Mouse (Mus musculus) thymus, adult 2 months (tissue): Measurements from ENCODE around the gene Spag8. TPM values are rescaled to one million over a fixed set of nuclear protein-coding genes. Genes with fewer than 3 reads are reported as not detected.

Source experiments
- DNase-seq: peaks from one replicate; pipeline ENCODE4 v3.0.0; 2021
- H3K27ac ChIP-seq: fragments of 200-500 bp; 2 replicates; pipeline ENCODE4 v1.5.1; 2012; ENCODE audit warnings: low read length, control low read depth; ENCODE audit not compliant: control insufficient read depth, insufficient read depth
- H3K27me3 ChIP-seq: fragments of 200-500 bp; 2 replicates; pipeline ENCODE4 v1.6.1; 2012; ENCODE audit warnings: mild to moderate bottlenecking, low read length, moderate library complexity, mixed read lengths; ENCODE audit not compliant: control insufficient read depth, insufficient read depth
- H3K36me3 ChIP-seq: fragments of 200-500 bp; 2 replicates; pipeline ENCODE4 v1.6.1; 2012; ENCODE audit warnings: mild to moderate bottlenecking, low read length, moderate library complexity; ENCODE audit not compliant: control insufficient read depth, insufficient read depth
- H3K4me1 ChIP-seq: fragments of 200-500 bp; replicated peaks from 2 replicates; pipeline ENCODE4 v1.6.1; 2012; ENCODE audit warnings: low read length; ENCODE audit not compliant: control insufficient read depth, insufficient read depth
- H3K4me3 ChIP-seq: fragments of 200-500 bp; 2 replicates; pipeline ENCODE4 v1.5.1; 2012; ENCODE audit warnings: mild to moderate bottlenecking, low read length, control low read depth, moderate library complexity; ENCODE audit not compliant: control insufficient read depth, insufficient read depth
- CTCF ChIP-seq: fragments of 200-500 bp; IDR thresholded peaks from 2 replicates; pipeline ENCODE4 v1.5.1; 2012; ENCODE audit warnings: mild to moderate bottlenecking, control low read depth, low read length, moderate library complexity, borderline replicate concordance; ENCODE audit not compliant: control insufficient read depth, poor library complexity, insufficient read depth; ENCODE audit errors: extremely low read depth
- POLR2A ChIP-seq: fragments of 200-500 bp; IDR thresholded peaks from 2 replicates; pipeline ENCODE4 v1.6.1; 2012; ENCODE audit warnings: mild to moderate bottlenecking, low read length, control low read depth, moderate library complexity; ENCODE audit not compliant: control insufficient read depth, poor library complexity, insufficient read depth; ENCODE audit errors: extremely low read depth
- WGBS: fragments of 180-500 bp; shearing (Covaris S2); methylation state at CpG from one replicate; pipeline ENCODE4 v1.1.7; 2018; 5-methylcytosine and 5-hydroxymethylcytosine counted together
- polyA plus RNA-seq: library from polyadenylated mRNA; depleted of rRNA; stranded (reverse); fragments of >200 nt; gene quantifications from 2 replicates; pipeline ENCODE4 v1.2.3, GENCODE M21; 2012

The Spag8 gene
- polyA plus RNA-seq, 1 experiment = 1.00 TPM

- TF ChIP-seq CTCF = no peak
- TF ChIP-seq POLR2A = no peak
- Histone ChIP-seq H3K36me3 (no peaks in the 10 kb centered on the region), H3K4me1 (peaks cover 5% of the 10 kb centered on the region), H3K27me3 (peaks cover 7% of the 10 kb centered on the region), H3K4me3 (no peak overlapping the region), H3K27ac (no peak overlapping the region)
- DNase-seq = peak; percentile 72
- 6% methylated on average over 5 of the region's 5 CpGs for WGBS
These were observed 23.3 kb downstream of the Spag8 start for GRCm38 (mm10) chr4:43630030-43630581.

- Histone ChIP-seq H3K4me1 (peaks cover 5% of the 10 kb centered on the region), H3K4me3 (no peak overlapping the region), H3K36me3 (no peaks in the 10 kb centered on the region), H3K27me3 (peaks cover 7% of the 10 kb centered on the region), H3K27ac (no peak overlapping the region)
- WGBS = 70% methylated on average over 20 of the region's 20 CpGs
- DNase-seq = no peak
- TF ChIP-seq CTCF (no peak), POLR2A (no peak)
These were observed 24.1 kb downstream of the Spag8 start for GRCm38 (mm10) chr4:43629106-43629817.

GRCm38 (mm10) chr4:43620146-43620778 is 33.1 kb downstream of the Spag8 start:
- TF ChIP-seq POLR2A (no peak), CTCF (no peak)
- no peak overlapping the region for H3K27ac ChIP-seq
- no peaks in the 10 kb centered on the region for H3K27me3 ChIP-seq
- H3K4me3 ChIP-seq = no peak overlapping the region
- WGBS = 95% methylated on average over 4 of the region's 4 CpGs
- H3K36me3 ChIP-seq = no peaks in the 10 kb centered on the region
- H3K4me1 ChIP-seq = no peaks in the 10 kb centered on the region
- no peak for DNase-seq

- TF ChIP-seq CTCF (no peak), POLR2A (no peak)
- no peaks in the 10 kb centered on the region for H3K27me3 ChIP-seq
- no peaks in the 10 kb centered on the region for H3K36me3 ChIP-seq
- DNase-seq = peak; percentile 3
- H3K4me1 ChIP-seq = no peaks in the 10 kb centered on the region
- 56% methylated on average over 3 of the region's 3 CpGs for WGBS
- no peak overlapping the region for H3K4me3 ChIP-seq
- no peak overlapping the region for H3K27ac ChIP-seq
These were observed 40.2 kb downstream of the Spag8 start for GRCm38 (mm10) chr4:43613060-43613730.

- no peak for DNase-seq
- TF ChIP-seq POLR2A (no peak), CTCF (no peak)
- no peak overlapping the region for H3K4me3 ChIP-seq
- no peak overlapping the region for H3K27ac ChIP-seq
- no peaks in the 10 kb centered on the region for H3K27me3 ChIP-seq
- 51% methylated on average over 10 of the region's 10 CpGs for WGBS
- no peaks in the 10 kb centered on the region for H3K36me3 ChIP-seq
- H3K4me1 ChIP-seq = no peaks in the 10 kb centered on the region
These were observed 40.9 kb downstream of the Spag8 start for GRCm38 (mm10) chr4:43612534-43612933.
